Mouse (Mus musculus) 416B (cell line): Measurements from ENCODE around the gene Tut7.
"Not testable (repeated sequence)": the region's sequence is repeated elsewhere in the genome, so short reads cannot be mapped to it uniquely, and the experiment has no call there.

Experiments
- DNase-seq: peaks from one replicate; pipeline ENCODE4 v3.0.0; 2011; ENCODE audit warnings: low read depth

The Tut7 gene

GRCm38 (mm10) chr13:59766786-59767515 is 56.0 kb downstream of the Tut7 start:
- DNase-seq, result no peak

GRCm38 (mm10) chr13:59762791-59763190 is 60.2 kb downstream of the Tut7 start:
- DNase-seq, result no peak

- no peak for DNase-seq
Observed at GRCm38 (mm10) chr13:59756906-59757305, 66.0 kb downstream of the Tut7 start.

GRCm38 (mm10) chr13:59750310-59750709 is 72.6 kb downstream of the Tut7 start:
- DNase-seq, result no peak

GRCm38 (mm10) chr13:59746711-59747110 is 76.2 kb downstream of the Tut7 start, which contains the start of gene 1700014D04Rik:
Gene 1700014D04Rik (minus strand): TSS chr13:59746752.
- DNase-seq, result no peak

GRCm38 (mm10) chr13:59746164-59746563 is 76.8 kb downstream of the Tut7 start:
- peak; percentile 45 for DNase-seq

GRCm38 (mm10) chr13:59745462-59745861 is 77.5 kb downstream of the Tut7 start:
- DNase-seq, result peak; percentile 82

- DNase-seq, result peak; percentile 72
Observed at GRCm38 (mm10) chr13:59741697-59742096, 81.2 kb downstream of the Tut7 start.

GRCm38 (mm10) chr13:59741096-59741495 is 81.9 kb downstream of the Tut7 start:
- DNase-seq, result no peak

GRCm38 (mm10) chr13:59739397-59739796 is 83.5 kb downstream of the Tut7 start:
- no peak for DNase-seq

- no peak for DNase-seq
Observed at GRCm38 (mm10) chr13:59738455-59738854, 84.5 kb downstream of the Tut7 start.

- peak; percentile 90 for DNase-seq
Observed at GRCm38 (mm10) chr13:59735190-59735589, 87.8 kb downstream of the Tut7 start.

- peak; percentile 54 for DNase-seq
Observed at GRCm38 (mm10) chr13:59734347-59734746, 88.6 kb downstream of the Tut7 start.

- DNase-seq, result peak; percentile 16
Observed at GRCm38 (mm10) chr13:59733936-59734335, 89.0 kb downstream of the Tut7 start.

- DNase-seq, result no peak
Observed at GRCm38 (mm10) chr13:59731652-59732051, 91.3 kb downstream of the Tut7 start, which contains the start of gene Spata31d1d. Gene Spata31d1d (minus strand): TSS chr13:59731752.

- DNase-seq, result peak; percentile 90
Observed at GRCm38 (mm10) chr13:59728378-59729093, 94.4 kb downstream of the Tut7 start.

- no peak for DNase-seq
Observed at GRCm38 (mm10) chr13:59726139-59726867, 96.6 kb downstream of the Tut7 start.

- not testable (repeated sequence) for DNase-seq
Observed at GRCm38 (mm10) chr13:59722089-59722488, 100.9 kb downstream of the Tut7 start.
